Mouse (Mus musculus) stomach, postnatal 0 days (tissue): ENCODE results near the gene Hmgb2.

Experiments
- CTCF ChIP-seq: IDR thresholded peaks from 2 replicates; pipeline ENCODE4 v1.5.1; 2016; ENCODE audit warnings: antibody characterized with exemption, low read depth, mild to moderate bottlenecking, moderate library complexity
- EP300 ChIP-seq: optimal IDR thresholded peaks from 2 replicates; pipeline ENCODE3; 2016; ENCODE audit warnings: antibody characterized with exemption

DNA sequence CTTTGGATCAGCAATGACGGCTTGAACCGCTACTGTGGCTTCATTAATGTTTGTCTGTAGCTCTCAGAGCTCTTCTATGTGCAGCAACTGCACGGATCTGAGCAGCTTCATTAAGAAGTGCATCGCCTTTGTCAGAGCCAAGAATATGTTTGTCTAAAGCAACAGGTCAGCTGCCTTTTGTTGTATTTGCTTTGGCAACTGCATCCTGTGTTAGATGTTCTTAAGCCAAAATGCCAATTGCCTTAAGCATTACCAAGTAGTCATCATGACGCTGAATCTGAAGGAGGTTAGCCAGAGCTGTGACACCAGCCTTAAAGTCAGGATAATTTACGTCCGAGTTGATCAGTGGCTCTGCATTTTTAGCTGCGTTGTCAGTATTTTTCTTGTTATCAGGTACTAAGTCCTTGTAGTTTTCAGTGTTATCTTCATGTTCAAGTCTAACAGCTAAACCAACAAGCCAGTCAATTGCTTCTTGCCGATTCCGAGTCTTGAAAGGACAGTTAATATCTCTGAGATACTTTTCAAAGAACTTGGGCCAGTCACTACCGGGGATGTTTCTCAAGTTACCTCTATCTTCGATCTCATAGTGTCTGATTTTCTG, 8.6 kb downstream of the Hmgb2 start:
- TF ChIP-seq CTCF, result no peak
- TF ChIP-seq EP300, result no peak
